In the genomic region with DNA sequence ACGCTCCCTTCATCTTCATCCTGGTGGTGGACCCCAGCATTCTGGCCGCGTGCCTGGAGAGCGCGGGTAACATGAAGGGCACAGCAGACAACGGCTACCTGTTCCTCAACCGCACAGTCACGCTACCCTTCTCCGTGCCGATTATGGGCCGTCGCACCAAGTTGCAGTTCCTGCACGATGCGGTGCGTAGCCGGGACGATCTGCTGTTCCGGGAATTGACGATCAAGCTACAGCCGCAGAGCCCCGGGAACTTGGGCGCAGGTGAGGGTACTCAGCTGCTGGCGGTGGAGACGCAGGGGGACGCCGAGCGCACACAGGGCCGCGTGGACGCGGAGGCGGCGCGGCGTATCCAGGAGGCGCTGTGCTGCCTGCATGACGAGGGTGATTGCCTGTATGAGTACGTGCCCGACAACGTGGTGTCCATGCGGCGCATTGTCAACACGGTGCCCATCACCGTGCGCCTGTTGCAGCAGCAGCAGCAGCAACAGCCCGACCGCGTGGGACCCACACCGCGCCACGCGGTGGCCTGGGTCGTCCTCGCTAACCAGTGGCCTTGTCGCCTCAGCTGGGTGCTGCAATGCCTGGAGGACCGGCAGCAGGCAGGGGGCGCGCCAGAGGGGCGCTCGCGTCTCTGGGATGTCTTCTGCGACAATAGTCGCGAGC, we compare ENCODE assay signal across 8 mouse cellular contexts. TPM values are rescaled to one million over a fixed set of nuclear protein-coding genes. Genes with fewer than 3 reads are reported as not detected.
DNase-seq lines count a peak whose midpoint lies in the region; ATAC-seq and TF ChIP-seq lines count a peak whose summit lies in the region.

No protein-coding gene starts in this region.

- peak overlapping the region; percentile 22; the same call in 1 of the 2 replicates for H3K4me3 ChIP-seq in cortical plate, adult 2 months (ENCODE audit: insufficient read depth, low read length)
- peak overlapping the region; percentile 46 for H3K4me3 ChIP-seq in intestine, embryonic 16.5 days (ENCODE audit: low read length)
- H3K4me3 ChIP-seq in limb, embryonic 12.5 days (replicated peaks) = peak overlapping the region; percentile 45
- peak overlapping the region; percentile 57 for H3K4me3 ChIP-seq in midbrain, embryonic 10.5 days

- peak overlapping the region; percentile 53; the same call in 1 of the 2 replicates for H3K9ac ChIP-seq in intestine, embryonic 16.5 days (ENCODE audit: low read depth, low read length)
- H3K9ac ChIP-seq in limb, embryonic 12.5 days (replicated peaks) = peak overlapping the region; percentile 51

- H3K36me3 ChIP-seq in intestine, embryonic 16.5 days (ENCODE audit: control insufficient read depth, insufficient read depth, low read length) = no peaks in the 10 kb centered on the region; the same call in 1 of the 2 replicates
- H3K36me3 ChIP-seq in limb, embryonic 12.5 days = peaks cover 6% of the 10 kb centered on the region
- peaks cover 6% of the 10 kb centered on the region for H3K36me3 ChIP-seq in midbrain, embryonic 10.5 days

- peaks cover 65% of the 10 kb centered on the region for H3K27me3 ChIP-seq in intestine, embryonic 16.5 days (replicated peaks; ENCODE audit: control insufficient read depth, insufficient read depth, low read length)
- peaks cover 82% of the 10 kb centered on the region for H3K27me3 ChIP-seq in limb, embryonic 12.5 days
- peaks cover 77% of the 10 kb centered on the region for H3K27me3 ChIP-seq in midbrain, embryonic 10.5 days (ENCODE audit: low read depth, poor library complexity, severe bottlenecking)

- H3K27ac ChIP-seq in cortical plate, adult 2 months (ENCODE audit: insufficient read depth, low read length) = no peak overlapping the region
- H3K27ac ChIP-seq in intestine, embryonic 16.5 days (ENCODE audit: low read length) = no peak overlapping the region
- no peak overlapping the region for H3K27ac ChIP-seq in limb, embryonic 12.5 days
- peak overlapping the region; percentile 68 for H3K27ac ChIP-seq in midbrain, embryonic 10.5 days (replicated peaks)

- H3K9me3 ChIP-seq in intestine, embryonic 16.5 days (ENCODE audit: control insufficient read depth, low read length) = no peaks in the 10 kb centered on the region
- H3K9me3 ChIP-seq in limb, embryonic 12.5 days = no peaks in the 10 kb centered on the region
- no peaks in the 10 kb centered on the region for H3K9me3 ChIP-seq in midbrain, embryonic 10.5 days (replicated peaks)

- DNase-seq in cerebellum, postnatal 10 days = peak; percentile 67 to 72
- no peak for DNase-seq in cerebellum, adult 8-10 months
- peak; percentile 63 for DNase-seq in gastrocnemius, postnatal 10 days
- peak; percentile 78 for DNase-seq in midbrain, embryonic 10.5 days (ENCODE audit: low spot score)
- DNase-seq in spleen, postnatal 4 days (ENCODE audit: low spot score in 2 of 2) = peak; percentile 51 to 80

- peak; percentile 34; the same call in 1 of the 2 replicates for TF ChIP-seq CTCF in cortical plate, adult 2 months (IDR thresholded peaks at IDR 0.05; ENCODE audit: extremely low read depth, insufficient read depth, low read length)

- peak overlapping the region; percentile 77 for H3K4me2 ChIP-seq in intestine, embryonic 16.5 days (ENCODE audit: low read depth, low read length)
- H3K4me2 ChIP-seq in limb, embryonic 12.5 days = peak overlapping the region; percentile 86

- ATAC-seq in intestine, embryonic 16.5 days = peak; percentile 53
- peak; percentile 35; the same call in 1 of the 2 replicates for ATAC-seq in limb, embryonic 12.5 days (ENCODE audit: insufficient number of reproducible peaks, insufficient read depth, low FRiP score, low TSS enrichment, low read depth)

- WGBS in intestine, embryonic 16.5 days = 1% methylated on average over 64 of the region's 64 CpGs
- WGBS in limb, embryonic 12.5 days = 1% methylated on average over 64 of the region's 64 CpGs
- 2% methylated on average over 64 of the region's 64 CpGs for WGBS in midbrain, embryonic 10.5 days

- no peak for TF ChIP-seq POLR2A in cortical plate, adult 2 months (IDR thresholded peaks at IDR 0.05; ENCODE audit: extremely low read depth, insufficient read depth, low read length)

- no peaks in the 10 kb centered on the region for H3K4me1 ChIP-seq in cortical plate, adult 2 months (ENCODE audit: control insufficient read depth, insufficient read depth, low read length)
- H3K4me1 ChIP-seq in intestine, embryonic 16.5 days (ENCODE audit: control insufficient read depth, insufficient read depth, low read length) = peaks cover 21% of the 10 kb centered on the region
- H3K4me1 ChIP-seq in limb, embryonic 12.5 days (replicated peaks) = peaks cover 27% of the 10 kb centered on the region
- peaks cover 33% of the 10 kb centered on the region for H3K4me1 ChIP-seq in midbrain, embryonic 10.5 days

RNA-seq across cellular contexts. Expression of a gene that starts 6.2 kb away (rescaled TPM):
- 0.98 and 1.1 TPM in 2 replicates for polyA plus RNA-seq in cortical plate, adult 2 months (2012; rRNA removed)
- not detected for total RNA-seq in gastrocnemius, postnatal 10 days (2021)
- polyA plus RNA-seq in intestine, embryonic 16.5 days (2015; fragmentation: Nextera tagmentation; extraction: Ambion mirVana) = 0.06 and 0.07 TPM in 2 replicates
- polyA plus RNA-seq in limb, embryonic 12.5 days (2016; fragmentation: Nextera tagmentation; extraction: Ambion mirVana) = 0.14 TPM in 1 of 2 replicates, not detected in the other
- 0.06 TPM in 2 replicates for polyA plus RNA-seq in midbrain, embryonic 10.5 days (2016; fragmentation: Nextera tagmentation; extraction: Ambion mirVana)

RNA-seq across cellular contexts. Expression of a gene that starts 15.7 kb away (rescaled TPM):
- polyA plus RNA-seq in cortical plate, adult 2 months (2012; rRNA removed) = 22.6 TPM in 2 replicates
- total RNA-seq in gastrocnemius, postnatal 10 days (2021) = 10 to 100 TPM; 24.6 to 26.5 TPM
- 147 and 159 TPM in 2 replicates for polyA plus RNA-seq in intestine, embryonic 16.5 days (2015; fragmentation: Nextera tagmentation; extraction: Ambion mirVana)
- 79.4 and 80.0 TPM in 2 replicates for polyA plus RNA-seq in limb, embryonic 12.5 days (2016; fragmentation: Nextera tagmentation; extraction: Ambion mirVana)
- polyA plus RNA-seq in midbrain, embryonic 10.5 days (2016; fragmentation: Nextera tagmentation; extraction: Ambion mirVana) = 65.2 and 68.2 TPM in 2 replicates

RNA-seq across cellular contexts. Expression of a gene that starts 15.7 kb away (rescaled TPM):
- polyA plus RNA-seq in cortical plate, adult 2 months (2012; rRNA removed) = 7.6 and 7.9 TPM in 2 replicates
- 1 to 10 TPM; 2.2 to 2.4 TPM for total RNA-seq in gastrocnemius, postnatal 10 days (2021)
- polyA plus RNA-seq in intestine, embryonic 16.5 days (2015; fragmentation: Nextera tagmentation; extraction: Ambion mirVana) = 1.4 and 2.0 TPM in 2 replicates
- polyA plus RNA-seq in limb, embryonic 12.5 days (2016; fragmentation: Nextera tagmentation; extraction: Ambion mirVana) = 3.6 and 4.1 TPM in 2 replicates
- polyA plus RNA-seq in midbrain, embryonic 10.5 days (2016; fragmentation: Nextera tagmentation; extraction: Ambion mirVana) = 2.3 and 2.4 TPM in 2 replicates

RNA-seq across cellular contexts. Expression of a gene that starts 39.0 kb away (rescaled TPM):
- 152 and 153 TPM in 2 replicates for polyA plus RNA-seq in cortical plate, adult 2 months (2012; rRNA removed)
- total RNA-seq in gastrocnemius, postnatal 10 days (2021) = 10 to 100 TPM; 38.7 to 41.1 TPM
- polyA plus RNA-seq in intestine, embryonic 16.5 days (2015; fragmentation: Nextera tagmentation; extraction: Ambion mirVana) = 15.5 and 18.6 TPM in 2 replicates
- 33.2 and 39.7 TPM in 2 replicates for polyA plus RNA-seq in limb, embryonic 12.5 days (2016; fragmentation: Nextera tagmentation; extraction: Ambion mirVana)
- 20.3 and 20.5 TPM in 2 replicates for polyA plus RNA-seq in midbrain, embryonic 10.5 days (2016; fragmentation: Nextera tagmentation; extraction: Ambion mirVana)

RNA-seq across cellular contexts. Expression of a gene that starts 53.2 kb away (rescaled TPM):
- 2.9 and 3.3 TPM in 2 replicates for polyA plus RNA-seq in cortical plate, adult 2 months (2012; rRNA removed)
- under 1 TPM; 0.21 to 0.23 TPM for total RNA-seq in gastrocnemius, postnatal 10 days (2021)
- polyA plus RNA-seq in intestine, embryonic 16.5 days (2015; fragmentation: Nextera tagmentation; extraction: Ambion mirVana) = 0.42 and 0.64 TPM in 2 replicates
- polyA plus RNA-seq in limb, embryonic 12.5 days (2016; fragmentation: Nextera tagmentation; extraction: Ambion mirVana) = 0.38 and 0.61 TPM in 2 replicates
- polyA plus RNA-seq in midbrain, embryonic 10.5 days (2016; fragmentation: Nextera tagmentation; extraction: Ambion mirVana) = 0.10 and 0.22 TPM in 2 replicates
